Mouse (Mus musculus) stomach, postnatal 0 days (tissue): ENCODE measurements at regions not wholly inside any gene's neighbourhood (a gene's known extent, or its start where the extent isn't known, plus 50 kb on each side); places are given as distances from the start of the nearest gene placed in this dataset.

ENCODE experiments used
- ATAC-seq: fragments of 200-750 bp; cut with Nextera tagmentation; 2 replicates; pipeline ENCODE4 v1.8.0; 2017; ENCODE audit not compliant: low FRiP score, low TSS enrichment
- DNase-seq: peaks from one replicate; pipeline ENCODE4 v3.0.0-alpha.2; 2016; ENCODE audit warnings: low spot score
- H3K27ac ChIP-seq: fragments of 300-500 bp; sonication (generic); replicated peaks from 2 replicates; pipeline ENCODE4 v1.5.1; 2014; ENCODE audit warnings: mild to moderate bottlenecking, control low read depth
- H3K27me3 ChIP-seq: fragments of 300-500 bp; sonication (generic); 2 replicates; pipeline ENCODE4 v1.6.1; 2014; ENCODE audit warnings: low read length; ENCODE audit not compliant: control insufficient read depth, insufficient read depth
- H3K36me3 ChIP-seq: fragments of 300-500 bp; sonication (generic); 2 replicates; pipeline ENCODE4 v1.6.1; 2014; ENCODE audit warnings: low read length, mixed read lengths; ENCODE audit not compliant: control insufficient read depth, insufficient read depth
- H3K4me1 ChIP-seq: fragments of 300-500 bp; sonication (generic); replicated peaks from 2 replicates; pipeline ENCODE4 v1.6.1; 2014; ENCODE audit warnings: antibody characterized with exemption; ENCODE audit not compliant: control insufficient read depth, insufficient read depth
- H3K4me2 ChIP-seq: fragments of 300-500 bp; sonication (generic); replicated peaks from 2 replicates; pipeline ENCODE4 v1.6.1; 2014; ENCODE audit warnings: low read depth, mild to moderate bottlenecking, control low read depth, moderate library complexity
- H3K4me3 ChIP-seq: fragments of 300-500 bp; sonication (generic); 2 replicates; pipeline ENCODE4 v1.5.1; 2014; ENCODE audit warnings: low read depth, low read length, control low read depth
- H3K9ac ChIP-seq: fragments of 300-500 bp; sonication (generic); 2 replicates; pipeline ENCODE4 v1.6.1; 2014; ENCODE audit warnings: mild to moderate bottlenecking, low read length, control low read depth, mixed read lengths
- H3K9me3 ChIP-seq: fragments of 300-500 bp; sonication (generic); 2 replicates; pipeline ENCODE4 v1.6.1; 2016; ENCODE audit warnings: low read length; ENCODE audit not compliant: control insufficient read depth
- CTCF ChIP-seq: IDR thresholded peaks from 2 replicates; pipeline ENCODE4 v1.5.1; 2016; ENCODE audit warnings: antibody characterized with exemption, low read depth, mild to moderate bottlenecking, moderate library complexity
- EP300 ChIP-seq: optimal IDR thresholded peaks from 2 replicates; pipeline ENCODE3; 2016; ENCODE audit warnings: antibody characterized with exemption
- WGBS: fragments of 180-500 bp; shearing (Covaris S2); extraction: QIAGEN DNeasy Blood & Tissue Kit; methylation state at CpG from one replicate; pipeline ENCODE4 v1.1.7; 2014; 5-methylcytosine and 5-hydroxymethylcytosine counted together

DNA sequence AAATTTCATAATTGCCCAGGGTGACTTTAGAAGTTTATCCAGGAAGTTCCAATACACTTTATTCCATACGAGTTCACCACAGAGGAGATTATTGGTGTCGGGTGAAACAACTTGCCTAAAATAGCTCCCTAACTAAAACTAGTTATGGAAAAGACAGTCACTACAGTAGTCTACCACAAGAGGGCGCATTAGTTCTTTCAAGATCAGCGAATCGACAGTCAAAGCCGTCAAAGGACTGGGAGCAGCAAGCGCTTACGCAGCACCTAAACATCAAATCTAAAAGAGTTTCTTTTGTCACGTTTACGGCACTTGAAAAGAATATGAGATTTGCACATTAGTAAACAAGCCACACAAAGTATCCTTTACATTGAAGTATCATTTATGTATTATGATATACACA is 75.3 kb upstream of the Btg3 start:
- H3K27ac ChIP-seq: no peak overlapping the region
- no peaks in the 10 kb centered on the region for H3K9me3 ChIP-seq
- DNase-seq (peak; percentile 28), ATAC-seq (no peak)
- no peak overlapping the region for H3K4me3 ChIP-seq
- no peaks in the 10 kb centered on the region for H3K4me1 ChIP-seq
- H3K4me2 ChIP-seq: no peak overlapping the region
- TF ChIP-seq EP300 (no peak), CTCF (peak; percentile 93)
- no peak overlapping the region for H3K9ac ChIP-seq
- no peaks in the 10 kb centered on the region for H3K27me3 ChIP-seq
- WGBS: 4% methylated on average over 10 of the region's 10 CpGs
- no peaks in the 10 kb centered on the region for H3K36me3 ChIP-seq

DNA sequence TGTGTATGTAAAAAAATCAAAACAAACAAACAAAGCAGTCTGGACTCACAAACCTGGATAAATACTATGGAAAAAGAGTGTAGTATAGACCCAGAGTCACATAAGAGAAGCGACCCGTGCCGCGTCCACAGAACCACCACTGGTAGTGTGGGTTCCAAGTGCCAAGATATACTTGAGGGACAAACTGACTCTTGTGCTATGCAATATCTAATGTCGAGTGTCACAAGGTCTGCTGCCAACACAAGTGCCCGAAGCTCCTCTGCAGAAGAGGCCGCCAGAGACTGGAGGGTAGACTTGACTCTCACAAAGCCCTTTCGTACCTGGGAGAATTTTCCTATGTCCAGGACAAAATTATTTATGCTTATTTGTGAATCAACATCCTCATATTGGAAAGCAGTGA is 74.8 kb upstream of the Btg3 start:
- Histone ChIP-seq H3K9me3 (no peaks in the 10 kb centered on the region), H3K4me2 (no peak overlapping the region), H3K27ac (no peak overlapping the region), H3K36me3 (no peaks in the 10 kb centered on the region), H3K27me3 (no peaks in the 10 kb centered on the region), H3K4me3 (no peak overlapping the region), H3K9ac (no peak overlapping the region), H3K4me1 (no peaks in the 10 kb centered on the region)
- DNase-seq: no peak
- ATAC-seq: no peak
- TF ChIP-seq CTCF (no peak), EP300 (no peak)
- 82% methylated on average over 8 of the region's 8 CpGs for WGBS

DNA sequence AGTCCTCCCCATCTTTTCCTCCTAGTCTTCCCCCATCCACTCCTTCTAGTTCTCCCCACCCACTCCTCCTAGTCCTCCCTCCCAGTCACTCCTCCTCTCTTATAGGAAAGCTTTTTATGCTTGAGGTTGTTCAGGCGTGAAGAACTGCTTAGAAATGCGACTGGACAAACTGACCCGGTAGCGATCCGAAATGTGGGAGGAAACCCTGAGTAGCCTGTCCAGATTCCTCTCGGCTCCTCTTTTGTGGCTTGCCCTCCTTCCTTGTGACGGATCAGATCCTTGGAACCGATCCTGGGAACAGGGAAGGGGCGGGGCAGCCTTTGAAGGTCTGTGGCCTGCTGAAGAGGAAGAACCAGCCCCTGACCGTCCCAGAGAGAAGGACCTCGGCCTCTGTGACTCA is 74.3 kb upstream of the Btg3 start:
- Histone ChIP-seq H3K9ac (no peak overlapping the region), H3K4me3 (no peak overlapping the region), H3K36me3 (no peaks in the 10 kb centered on the region), H3K4me2 (no peak overlapping the region), H3K9me3 (no peaks in the 10 kb centered on the region), H3K4me1 (no peaks in the 10 kb centered on the region), H3K27me3 (no peaks in the 10 kb centered on the region), H3K27ac (no peak overlapping the region)
- WGBS: 57% methylated on average over 11 of the region's 11 CpGs
- no peak for ATAC-seq
- TF ChIP-seq CTCF: no peak
- TF ChIP-seq EP300: no peak
- DNase-seq: no peak

- Histone ChIP-seq H3K27me3 (no peaks in the 10 kb centered on the region), H3K27ac (no peak overlapping the region), H3K9ac (no peak overlapping the region), H3K4me2 (no peak overlapping the region), H3K4me1 (no peaks in the 10 kb centered on the region), H3K9me3 (no peaks in the 10 kb centered on the region), H3K4me3 (no peak overlapping the region), H3K36me3 (no peaks in the 10 kb centered on the region)
- no peak for DNase-seq
- WGBS: 92% methylated on average over 4 of the region's 8 CpGs
- ATAC-seq: no peak
- TF ChIP-seq CTCF (no peak), EP300 (no peak)
Observed at GRCm38 (mm10) chr16:78449231-78449630, 72.2 kb upstream of the Btg3 start.

DNA sequence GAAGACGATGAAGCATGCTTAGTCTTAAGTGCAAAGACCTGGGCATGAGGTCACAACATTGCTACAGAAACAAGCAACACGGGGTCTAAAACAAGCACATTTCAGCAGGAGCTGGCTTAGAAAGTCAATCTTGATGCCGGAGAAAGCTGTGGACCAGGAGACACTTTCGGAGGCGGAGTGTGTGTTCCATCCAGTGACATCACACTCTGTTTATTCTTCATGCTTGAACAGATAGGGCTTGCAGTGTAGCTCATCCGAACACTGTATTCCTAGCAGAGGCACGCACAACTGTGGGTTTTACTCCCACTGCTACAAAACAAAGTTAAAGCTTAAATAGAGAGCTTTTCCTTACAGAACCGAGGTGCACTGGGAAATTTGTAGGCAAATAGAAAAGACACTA is 66.3 kb upstream of the Btg3 start:
- ATAC-seq (no peak), DNase-seq (no peak)
- Histone ChIP-seq H3K36me3 (no peaks in the 10 kb centered on the region), H3K27ac (no peak overlapping the region), H3K4me3 (no peak overlapping the region), H3K4me1 (no peaks in the 10 kb centered on the region), H3K9me3 (no peaks in the 10 kb centered on the region), H3K27me3 (no peaks in the 10 kb centered on the region), H3K9ac (no peak overlapping the region), H3K4me2 (no peak overlapping the region)
- WGBS: 86% methylated on average over 8 of the region's 8 CpGs
- TF ChIP-seq EP300 (no peak), CTCF (no peak)

DNA sequence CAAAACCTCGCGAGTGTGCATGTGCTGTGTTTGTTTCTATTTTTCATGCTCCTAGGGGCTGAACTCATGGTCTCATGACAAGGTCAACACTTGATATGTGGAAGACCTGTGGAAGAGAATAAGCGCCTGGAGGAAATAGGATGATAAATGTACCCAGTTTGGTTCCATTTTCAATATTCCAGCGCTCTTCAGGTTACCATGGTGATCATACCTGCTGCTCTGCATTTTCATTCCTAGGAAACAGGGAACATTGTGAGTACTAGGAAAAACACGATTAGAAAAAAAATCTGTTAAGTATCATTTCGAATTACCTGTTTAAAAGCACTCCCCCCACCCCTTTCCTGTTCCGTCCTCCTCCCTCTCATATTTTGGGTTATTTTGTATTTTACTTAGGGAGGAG is 65.8 kb upstream of the Btg3 start:
- Histone ChIP-seq H3K36me3 (no peaks in the 10 kb centered on the region), H3K4me3 (no peak overlapping the region), H3K9ac (no peak overlapping the region), H3K4me1 (no peaks in the 10 kb centered on the region), H3K9me3 (no peaks in the 10 kb centered on the region), H3K27me3 (no peaks in the 10 kb centered on the region), H3K4me2 (no peak overlapping the region), H3K27ac (no peak overlapping the region)
- TF ChIP-seq CTCF (no peak), EP300 (no peak)
- ATAC-seq: no peak
- DNase-seq: no peak
- 89% methylated on average over 7 of the region's 7 CpGs for WGBS
